Comparison of ENCODE assay signal across 29 mouse cellular contexts in genomic region chr9:14724755-14725420, GRCm38 (mm10). TPM values are rescaled to one million over a fixed set of nuclear protein-coding genes. Genes with fewer than 3 reads are reported as not detected.
DNase-seq lines count a peak whose midpoint lies in the region; ATAC-seq and TF ChIP-seq lines count a peak whose summit lies in the region.
"Had no signal": no experiment of that assay in that cellular context is flagged by ENCODE, and none has a peak within 500 bp of the region (broad histone marks: within the 10 kb centered on the region; RNA-seq: fewer than 3 reads in every experiment).

No protein-coding gene starts in this region.

- no peaks in the 10 kb centered on the region for H3K27me3 ChIP-seq in liver, postnatal 0 days (ENCODE audit: insufficient read depth, low read length)
- H3K27me3 ChIP-seq in liver, embryonic 12.5 days (replicated peaks) = 0 out of 2 replicates have a peak, but pooled peaks cover 2% of the 10 kb centered on the region
- 0 out of 2 replicates have a peak, but pooled peaks cover 2% of the 10 kb centered on the region for H3K27me3 ChIP-seq in hindbrain, embryonic 16.5 days (replicated peaks; ENCODE audit: control insufficient read depth, insufficient read depth, low read length)
- H3K27me3 ChIP-seq: liver, embryonic 15.5 days; stomach, embryonic 15.5 days had no signal

- no peaks in the 10 kb centered on the region for H3K9me3 ChIP-seq in liver, postnatal 0 days (ENCODE audit: low read length)
- no peaks in the 10 kb centered on the region for H3K9me3 ChIP-seq in liver, embryonic 12.5 days (replicated peaks)
- H3K9me3 ChIP-seq in hindbrain, embryonic 16.5 days (ENCODE audit: control insufficient read depth, low read length) = no peaks in the 10 kb centered on the region
- H3K9me3 ChIP-seq: embryonic facial prominence, embryonic 10.5 days; heart, embryonic 12.5 days; liver, embryonic 15.5 days; stomach, embryonic 15.5 days had no signal

- TF ChIP-seq EP300 in liver, postnatal 0 days (IDR thresholded peaks at IDR 0.05; ENCODE audit: low read depth) = no peak

- no peak overlapping the region for H3K27ac ChIP-seq in liver, postnatal 0 days (ENCODE audit: low read depth)
- H3K27ac ChIP-seq in liver, embryonic 12.5 days = no peak overlapping the region
- H3K27ac ChIP-seq in hindbrain, embryonic 16.5 days (ENCODE audit: low read depth, low read length) = no peak overlapping the region
- H3K27ac ChIP-seq: embryonic facial prominence, embryonic 10.5 days; gastrocnemius, adult 2 months; hindbrain, postnatal 0 days; kidney, postnatal 0 days; liver, embryonic 15.5 days; stomach, embryonic 15.5 days had no signal

- 0 out of 2 replicates have a peak, but pooled peaks have one; percentile 19 for ATAC-seq in liver, postnatal 0 days
- no peak for ATAC-seq in liver, embryonic 12.5 days
- ATAC-seq in megakaryocyte, adult 5-6 weeks (ENCODE audit: poor library complexity, severe bottlenecking) = peak; percentile 93
- ATAC-seq in hindbrain, embryonic 16.5 days = no peak
- ATAC-seq: CD4-positive, CD25-positive, alpha-beta regulatory T cell, adult 4 months; hindbrain, postnatal 0 days; lung, postnatal 0 days; midbrain, embryonic 16.5 days had no signal

- no peak overlapping the region for H3K4me3 ChIP-seq in liver, postnatal 0 days (ENCODE audit: low read depth, low read length)
- no peak overlapping the region for H3K4me3 ChIP-seq in liver, embryonic 12.5 days
- no peak overlapping the region for H3K4me3 ChIP-seq in hindbrain, embryonic 16.5 days (ENCODE audit: low read length)
- H3K4me3 ChIP-seq: embryonic facial prominence, embryonic 10.5 days; gastrocnemius, adult 2 months; heart, embryonic 12.5 days; liver, embryonic 15.5 days; stomach, embryonic 15.5 days had no signal

- H3K4me2 ChIP-seq in liver, postnatal 0 days (ENCODE audit: low read depth, low read length) = no peak overlapping the region
- H3K4me2 ChIP-seq in liver, embryonic 12.5 days = no peak overlapping the region
- no peak overlapping the region for H3K4me2 ChIP-seq in hindbrain, embryonic 16.5 days (ENCODE audit: low read length)
- H3K4me2 ChIP-seq: heart, embryonic 12.5 days; liver, embryonic 15.5 days; stomach, embryonic 15.5 days had no signal

- DNase-seq in liver, postnatal 0 days = no peak
- peak; percentile 41 for DNase-seq in ZHBTc4 (ENCODE audit: low read depth, low spot score)
- no peak for DNase-seq in lung, postnatal 10 days
- no peak for DNase-seq in left cerebral cortex, adult 11 months (ENCODE audit: low spot score)
- DNase-seq: cerebellum, adult 11-12 months; cerebellum, postnatal 36 days; gastrocnemius, adult 2 months; kidney, adult 18-20 months; retina, postnatal 1 day; thymus, adult 18-20 months had no signal

- H3K9ac ChIP-seq in liver, postnatal 0 days (replicated peaks) = no peak overlapping the region
- H3K9ac ChIP-seq in liver, embryonic 12.5 days = no peak overlapping the region
- H3K9ac ChIP-seq in hindbrain, embryonic 16.5 days (ENCODE audit: low read depth, low read length) = no peak overlapping the region
- H3K9ac ChIP-seq: heart, embryonic 12.5 days; liver, embryonic 15.5 days; stomach, embryonic 15.5 days had no signal

- H3K4me1 ChIP-seq in liver, postnatal 0 days (ENCODE audit: insufficient read depth) = no peaks in the 10 kb centered on the region
- no peaks in the 10 kb centered on the region for H3K4me1 ChIP-seq in liver, embryonic 12.5 days
- no peaks in the 10 kb centered on the region for H3K4me1 ChIP-seq in hindbrain, embryonic 16.5 days (ENCODE audit: control insufficient read depth, insufficient read depth, low read depth, low read length)
- H3K4me1 ChIP-seq: heart, embryonic 12.5 days; liver, embryonic 15.5 days; stomach, embryonic 15.5 days had no signal

- no peaks in the 10 kb centered on the region for H3K36me3 ChIP-seq in liver, postnatal 0 days (replicated peaks; ENCODE audit: insufficient read depth, low read length)
- H3K36me3 ChIP-seq in liver, embryonic 12.5 days = no peaks in the 10 kb centered on the region
- H3K36me3 ChIP-seq in hindbrain, embryonic 16.5 days (ENCODE audit: control insufficient read depth, insufficient read depth, low read length) = no peaks in the 10 kb centered on the region
- H3K36me3 ChIP-seq: embryonic facial prominence, embryonic 10.5 days; heart, embryonic 12.5 days; liver, embryonic 15.5 days; stomach, embryonic 15.5 days had no signal

- TF ChIP-seq CTCF in liver, postnatal 0 days (IDR thresholded peaks at IDR 0.05; ENCODE audit: low read depth) = no peak

- 34% methylated on average over 5 of the region's 5 CpGs for WGBS in liver, postnatal 0 days (ENCODE audit: insufficient replicate concordance)
- 32% methylated on average over 5 of the region's 5 CpGs for WGBS in liver, embryonic 12.5 days (ENCODE audit: insufficient replicate concordance)
- 78% methylated on average over 5 of the region's 5 CpGs for whole genome bisulfite sequencing in hindbrain, embryonic 16.5 days

RNA-seq across cellular contexts. Expression of gene Piwil4, which starts 15.6 kb away (rescaled TPM):
- polyA plus RNA-seq in liver, postnatal 0 days (2015; fragmentation: Nextera tagmentation; extraction: Ambion mirVana) = 0.06 and 0.09 TPM in 2 replicates
- polyA plus RNA-seq in liver, embryonic 12.5 days (2016; fragmentation: Nextera tagmentation; extraction: Ambion mirVana) = 0.06 and 0.11 TPM in 2 replicates
- 0.09 TPM in 1 of 2 replicates, not detected in the other for total RNA-seq in megakaryocyte, adult 5-6 weeks (2015)
- not detected in 2 replicates for total RNA-seq in megakaryocyte, adult 5-6 weeks (2017)
- 0.40 TPM in 2 replicates for polyA plus RNA-seq in hindbrain, embryonic 16.5 days (2015; fragmentation: Nextera tagmentation; extraction: Ambion mirVana)
- total RNA-seq: layer of hippocampus, postnatal 25 days; left cerebral cortex, postnatal 25 days; megakaryocyte-erythroid progenitor cell, adult 5-6 weeks had no signal
- polyA plus RNA-seq: embryonic facial prominence, embryonic 10.5 days; forebrain, embryonic 11.5 days had no signal

RNA-seq across cellular contexts. Expression of gene Fut4, which starts 27.3 kb away (rescaled TPM):
- 0.32 and 0.49 TPM in 2 replicates for polyA plus RNA-seq in liver, postnatal 0 days (2015; fragmentation: Nextera tagmentation; extraction: Ambion mirVana)
- 0.72 and 1.1 TPM in 2 replicates for polyA plus RNA-seq in liver, embryonic 12.5 days (2016; fragmentation: Nextera tagmentation; extraction: Ambion mirVana)
- 6.9 and 7.2 TPM in 2 replicates for total RNA-seq in megakaryocyte, adult 5-6 weeks (2015)
- 9.5 and 9.6 TPM in 2 replicates for total RNA-seq in megakaryocyte, adult 5-6 weeks (2017)
- 1.4 TPM in 2 replicates for polyA plus RNA-seq in hindbrain, embryonic 16.5 days (2015; fragmentation: Nextera tagmentation; extraction: Ambion mirVana)

RNA-seq across cellular contexts. Expression of gene 1700012B09Rik, which starts 45.9 kb away (rescaled TPM):
- polyA plus RNA-seq in liver, postnatal 0 days (2015; fragmentation: Nextera tagmentation; extraction: Ambion mirVana) = not detected in 2 replicates
- not detected in 2 replicates for polyA plus RNA-seq in liver, embryonic 12.5 days (2016; fragmentation: Nextera tagmentation; extraction: Ambion mirVana)
- 3.4 and 5.6 TPM in 2 replicates for total RNA-seq in megakaryocyte, adult 5-6 weeks (2015)
- 1.2 and 1.4 TPM in 2 replicates for total RNA-seq in megakaryocyte, adult 5-6 weeks (2017)
- 4.5 and 4.8 TPM in 2 replicates for polyA plus RNA-seq in hindbrain, embryonic 16.5 days (2015; fragmentation: Nextera tagmentation; extraction: Ambion mirVana)
- total RNA-seq: ES-E14; gastrocnemius, adult 2 months; heart, postnatal 25 days; left cerebral cortex, postnatal 25 days; megakaryocyte-erythroid progenitor cell, adult 5-6 weeks had no signal
- polyA plus RNA-seq: CD4-positive, CD25-positive, alpha-beta regulatory T cell, adult 4 months; forebrain, embryonic 11.5 days; heart, embryonic 12.5 days; kidney, postnatal 0 days; limb, embryonic 14.5 days; liver, embryonic 15.5 days; stomach, embryonic 15.5 days had no signal

RNA-seq across cellular contexts. Expression of gene Mre11a, which starts 59.6 kb away (rescaled TPM):
- polyA plus RNA-seq in liver, postnatal 0 days (2015; fragmentation: Nextera tagmentation; extraction: Ambion mirVana) = 5.7 and 6.8 TPM in 2 replicates
- polyA plus RNA-seq in liver, embryonic 12.5 days (2016; fragmentation: Nextera tagmentation; extraction: Ambion mirVana) = 26.7 and 31.1 TPM in 2 replicates
- total RNA-seq in megakaryocyte, adult 5-6 weeks (2015) = 15.1 and 19.1 TPM in 2 replicates
- total RNA-seq in megakaryocyte, adult 5-6 weeks (2017) = 42.1 and 49.5 TPM in 2 replicates
- polyA plus RNA-seq in hindbrain, embryonic 16.5 days (2015; fragmentation: Nextera tagmentation; extraction: Ambion mirVana) = 10.3 and 10.8 TPM in 2 replicates

RNA-seq across cellular contexts. Expression of gene Ankrd49, which starts 59.8 kb away (rescaled TPM):
- polyA plus RNA-seq in liver, postnatal 0 days (2015; fragmentation: Nextera tagmentation; extraction: Ambion mirVana) = 21.2 and 23.4 TPM in 2 replicates
- 38.4 and 44.0 TPM in 2 replicates for polyA plus RNA-seq in liver, embryonic 12.5 days (2016; fragmentation: Nextera tagmentation; extraction: Ambion mirVana)
- 37.1 and 38.4 TPM in 2 replicates for total RNA-seq in megakaryocyte, adult 5-6 weeks (2015)
- 36.6 and 46.4 TPM in 2 replicates for total RNA-seq in megakaryocyte, adult 5-6 weeks (2017)
- polyA plus RNA-seq in hindbrain, embryonic 16.5 days (2015; fragmentation: Nextera tagmentation; extraction: Ambion mirVana) = 21.1 and 26.4 TPM in 2 replicates

Comparison
In these comparisons a context has a peak if more than half of its experiments do, and no peak if none do; other contexts are left out.
1. ATAC-seq: peak in liver, postnatal 0 days (single experiment) and megakaryocyte, adult 5-6 weeks (single experiment); none in liver, embryonic 12.5 days (single experiment) and hindbrain, embryonic 16.5 days (single experiment).